Mouse (Mus musculus) heart, postnatal 0 days (tissue): Measurements from ENCODE around the gene Nup133.

Experiments
- CTCF ChIP-seq: IDR thresholded peaks from 2 replicates; pipeline ENCODE4 v1.5.1; 2016; ENCODE audit warnings: antibody characterized with exemption, control low read depth, low read depth
- EP300 ChIP-seq: IDR thresholded peaks from 2 replicates; pipeline ENCODE4 v1.6.1; 2016; ENCODE audit warnings: antibody characterized with exemption, low read depth

DNA sequence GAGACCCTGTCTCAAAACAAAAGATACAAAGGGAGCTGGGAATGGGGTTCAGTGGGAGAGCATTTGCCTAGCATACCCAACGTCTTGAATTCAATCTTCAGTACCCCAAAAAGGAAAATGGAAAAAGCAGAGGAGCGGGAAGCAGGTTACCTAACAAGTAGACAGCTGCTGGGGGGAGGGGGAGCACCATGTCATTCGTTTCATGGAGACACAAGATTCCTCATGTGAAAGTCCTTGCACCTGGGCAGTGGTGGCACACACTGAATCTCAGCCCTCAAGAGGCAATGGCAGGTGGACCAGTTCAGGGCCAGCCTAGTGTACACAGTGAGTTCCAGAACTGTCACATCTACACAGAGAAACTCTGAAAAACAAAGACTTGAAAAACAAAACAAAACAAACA lies 91.7 kb downstream of the Nup133 start:
- TF ChIP-seq CTCF (no peak), EP300 (no peak)
